Mouse (Mus musculus) myocyte (in vitro differentiated cells): ENCODE data around the gene Grwd1. TPM values are rescaled to one million over a fixed set of nuclear protein-coding genes. Genes with fewer than 3 reads are reported as not detected.

ENCODE experiments used
- H3K27me3 ChIP-seq: one replicate; pipeline ENCODE4 v1.6.1; 2011; ENCODE audit not compliant: control insufficient read depth, insufficient read depth, insufficient read length
- H3K36me3 ChIP-seq: one replicate; pipeline ENCODE4 v1.6.1; 2011; ENCODE audit not compliant: control insufficient read depth, insufficient read depth
- H3K4me2 ChIP-seq: one replicate; pipeline ENCODE4 v1.6.1; 2011; ENCODE audit warnings: low read depth, control low read depth
- H3K4me3 ChIP-seq: one replicate; pipeline ENCODE4 v1.5.1; 2011; ENCODE audit warnings: mild to moderate bottlenecking, control low read depth, moderate library complexity
- H3K79me2 ChIP-seq: one replicate; pipeline ENCODE4 v1.6.1; 2011; ENCODE audit not compliant: control insufficient read depth, insufficient read depth
- H3ac ChIP-seq: one replicate; pipeline ENCODE4 v1.6.1; 2011; ENCODE audit not compliant: control insufficient read depth, insufficient read length
- CEBPB ChIP-seq: IDR thresholded peaks from 2 replicates; pipeline ENCODE4 v1.6.1; 2011; ENCODE audit warnings: mild to moderate bottlenecking, moderate library complexity; ENCODE audit not compliant: poor library complexity, insufficient read depth, severe bottlenecking
- E2F4 ChIP-seq: IDR thresholded peaks from one replicate; pipeline ENCODE4 v1.6.1; 2011; ENCODE audit warnings: mild to moderate bottlenecking, control low read depth, moderate library complexity; ENCODE audit not compliant: insufficient read depth
- MAX ChIP-seq: IDR thresholded peaks from one replicate; pipeline ENCODE4 v1.6.1; 2011; ENCODE audit warnings: low read depth, mild to moderate bottlenecking, control low read depth
- MYOD1 ChIP-seq, 3 experiments: IDR thresholded peaks; one replicate each; pipeline ENCODE4 v1.6.1; 2011; ENCODE audit warnings: control low read depth in 2 of 3, low read depth in 2 of 3, mild to moderate bottlenecking in 2 of 3, moderate library complexity in 1 of 3; ENCODE audit not compliant: insufficient read length in 2 of 3, control insufficient read depth in 1 of 3
- MYOG ChIP-seq, 3 experiments: IDR thresholded peaks; one replicate each; pipeline ENCODE4 v1.6.1; 2011; ENCODE audit warnings: control low read depth in 2 of 3, low read depth in 2 of 3, mild to moderate bottlenecking in 2 of 3; ENCODE audit not compliant: insufficient read length in 2 of 3, control insufficient read depth in 1 of 3, insufficient read depth in 1 of 3
- POLR2A ChIP-seq: IDR thresholded peaks from one replicate; pipeline ENCODE4 v1.6.1; 2011; ENCODE audit warnings: low read depth, mild to moderate bottlenecking, control low read depth, moderate library complexity; ENCODE audit not compliant: insufficient read length
- POLR2AphosphoS2 ChIP-seq: IDR thresholded peaks from one replicate; pipeline ENCODE4 v1.6.1; 2011; ENCODE audit warnings: low read depth, control low read depth; ENCODE audit not compliant: insufficient read length
- REST ChIP-seq: IDR thresholded peaks from one replicate; pipeline ENCODE4 v1.6.1; 2011; ENCODE audit warnings: mild to moderate bottlenecking, control low read depth, moderate library complexity; ENCODE audit not compliant: insufficient read depth, insufficient read length
- SRF ChIP-seq: IDR thresholded peaks from one replicate; pipeline ENCODE4 v1.6.1; 2011; ENCODE audit warnings: low read depth; ENCODE audit not compliant: control insufficient read depth, insufficient read length
- TCF12 ChIP-seq: IDR thresholded peaks from one replicate; pipeline ENCODE4 v1.6.1; 2011; ENCODE audit warnings: mild to moderate bottlenecking, control low read depth; ENCODE audit not compliant: poor library complexity, insufficient read depth, severe bottlenecking
- TCF3 ChIP-seq: IDR thresholded peaks from one replicate; pipeline ENCODE4 v1.6.1; 2011; ENCODE audit warnings: low read depth, control low read depth; ENCODE audit not compliant: insufficient read length
- USF1 ChIP-seq: IDR thresholded peaks from one replicate; pipeline ENCODE4 v1.6.1; 2011; ENCODE audit warnings: low read depth, mild to moderate bottlenecking, control low read depth, moderate library complexity
- polyA plus RNA-seq: library from polyadenylated mRNA; unstranded; fragments of >200 nt; fragmentation: generic; extraction: Trizol; gene quantifications from one replicate; pipeline ENCODE4 v1.2.1, GENCODE M21; 2012; ENCODE audit warnings: missing spikeins

The Grwd1 gene
- polyA plus RNA-seq, 1 experiment: 36.2 TPM

GRCm38 (mm10) chr7:45819843-45820242 lies 10.9 kb downstream of the Grwd1 start:
- Histone ChIP-seq H3K4me2 (no peak overlapping the region), H3K4me3 (no peak overlapping the region), H3K79me2 (no peaks in the 10 kb centered on the region), H3ac (no peak overlapping the region), H3K36me3 (no peaks in the 10 kb centered on the region), H3K27me3 (no peaks in the 10 kb centered on the region)
- TF ChIP-seq SRF (no peak), POLR2A (no peak), E2F4 (no peak), TCF3 (no peak), POLR2AphosphoS2 (no peak), CEBPB (no peak), USF1 (no peak), MYOG (IDR thresholded peaks at IDR 0.05; ENCODE audit: control insufficient read depth in 1 of 3, insufficient read depth in 1 of 3, insufficient read length in 2 of 3, low read depth in 2 of 3) (no peak), MYOD1 (IDR thresholded peaks at IDR 0.05; ENCODE audit: control insufficient read depth in 1 of 3, insufficient read length in 2 of 3, low read depth in 2 of 3) (no peak), TCF12 (no peak), MAX (no peak), REST (no peak)

GRCm38 (mm10) chr7:45815984-45816351 lies 14.8 kb downstream of the Grwd1 start:
- H3K79me2 ChIP-seq: peaks cover 19% of the 10 kb centered on the region
- no peak overlapping the region for H3K4me2 ChIP-seq
- no peak overlapping the region for H3K4me3 ChIP-seq
- no peak overlapping the region for H3ac ChIP-seq
- H3K27me3 ChIP-seq: no peaks in the 10 kb centered on the region
- peaks cover 11% of the 10 kb centered on the region for H3K36me3 ChIP-seq
- TF ChIP-seq MAX (no peak), TCF12 (no peak), SRF (no peak), E2F4 (no peak), POLR2A (no peak), CEBPB (no peak), USF1 (no peak), MYOG (IDR thresholded peaks at IDR 0.05; ENCODE audit: control insufficient read depth in 1 of 3, insufficient read depth in 1 of 3, insufficient read length in 2 of 3, low read depth in 2 of 3) (no peak), MYOD1 (IDR thresholded peaks at IDR 0.05; ENCODE audit: control insufficient read depth in 1 of 3, insufficient read length in 2 of 3, low read depth in 2 of 3) (no peak), REST (no peak)

- no peak for TF ChIP-seq MYOD1 (IDR thresholded peaks at IDR 0.05; ENCODE audit: control insufficient read depth in 1 of 3, insufficient read length in 2 of 3, low read depth in 2 of 3)
- no peak for TF ChIP-seq POLR2A
- TF ChIP-seq E2F4: no peak
- TF ChIP-seq TCF3: no peak
- TF ChIP-seq REST: no peak
- TF ChIP-seq MYOG (IDR thresholded peaks at IDR 0.05; ENCODE audit: control insufficient read depth in 1 of 3, insufficient read depth in 1 of 3, insufficient read length in 2 of 3, low read depth in 2 of 3): no peak
- no peak for TF ChIP-seq POLR2AphosphoS2
- no peak for TF ChIP-seq SRF
- no peak for TF ChIP-seq CEBPB
- TF ChIP-seq USF1: no peak
- no peak for TF ChIP-seq TCF12
- no peak for TF ChIP-seq MAX
- peaks cover 15% of the 10 kb centered on the region for H3K36me3 ChIP-seq
- H3K4me3 ChIP-seq: no peak overlapping the region
- no peak overlapping the region for H3ac ChIP-seq
- no peaks in the 10 kb centered on the region for H3K27me3 ChIP-seq
- peaks cover 19% of the 10 kb centered on the region for H3K79me2 ChIP-seq
- H3K4me2 ChIP-seq: no peak overlapping the region
Measured at GRCm38 (mm10) chr7:45815323-45815983, 15.3 kb downstream of the Grwd1 start.

- H3K79me2 ChIP-seq: peaks cover 19% of the 10 kb centered on the region
- peak overlapping the region; percentile 70 for H3K4me3 ChIP-seq
- H3K4me2 ChIP-seq: peak overlapping the region; percentile 91
- H3K36me3 ChIP-seq: peaks cover 21% of the 10 kb centered on the region
- no peaks in the 10 kb centered on the region for H3K27me3 ChIP-seq
- TF ChIP-seq SRF (no peak), USF1 (no peak), TCF3 (no peak), MYOD1 (IDR thresholded peaks at IDR 0.05; ENCODE audit: control insufficient read depth in 1 of 3, insufficient read length in 2 of 3, low read depth in 2 of 3) (no peak), MYOG (IDR thresholded peaks at IDR 0.05; ENCODE audit: control insufficient read depth in 1 of 3, insufficient read depth in 1 of 3, insufficient read length in 2 of 3, low read depth in 2 of 3) (no peak), REST (no peak), TCF12 (no peak), E2F4 (no peak), POLR2AphosphoS2 (no peak), CEBPB (no peak), POLR2A (no peak)
- no peak overlapping the region for H3ac ChIP-seq
Measured at GRCm38 (mm10) chr7:45814841-45815240, 15.9 kb downstream of the Grwd1 start.
